Mouse (Mus musculus): Measurements from ENCODE around the gene Chd6. TPM values are rescaled to one million over a fixed set of nuclear protein-coding genes. Genes with fewer than 3 reads are reported as not detected.

Gene Chd6
- total and polyA plus RNA-seq, 3 experiments: 10.8 to 19.7 (median 14.0) TPM

DNA sequence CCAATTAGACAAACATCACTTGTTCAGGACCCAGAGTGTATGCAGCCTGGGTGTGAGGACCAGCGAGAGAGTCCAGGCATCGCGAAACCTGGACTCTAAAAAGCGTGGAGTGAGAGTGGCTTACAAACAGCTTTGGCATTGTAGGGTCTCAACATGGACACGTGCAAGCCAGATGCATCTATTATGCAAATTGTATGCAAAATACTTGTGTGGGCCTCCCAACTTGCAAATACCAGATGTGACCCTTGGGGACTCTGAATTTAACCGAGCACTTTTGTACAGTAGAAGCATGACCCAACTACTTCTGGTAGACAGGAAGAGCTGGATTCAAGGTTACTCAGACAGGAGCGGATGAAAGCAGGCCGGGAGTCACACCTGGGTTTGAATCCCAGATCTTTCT lies 192.2 kb downstream of the Chd6 start:
- dilution Hi-C loops (cut with MboI; ENCODE audit: extremely low pct_ligation_motif_present, extremely low pct_unique_long_range_greater_than_20kb, low sequenced_read_pairs) (no loop called here), in situ Hi-C loops (cut with MboI; ENCODE audit: low pct_ligation_motif_present, low pct_unique_long_range_greater_than_20kb, low sequenced_read_pairs) (no loop called here)
- H3K27ac ChIP-seq (ENCODE audit: insufficient read depth, low read depth): no peak overlapping the region
- DNase-seq (ENCODE audit: extremely low read depth): peak; percentile 47
- peaks cover 7% of the 10 kb centered on the region for H3K9me3 ChIP-seq (replicated peaks; ENCODE audit: low read length)
- H3K36me3 ChIP-seq (replicated peaks in 1 of 2; ENCODE audit: control insufficient read depth in 1 of 2, insufficient read depth in 1 of 2, low read length in 1 of 2): no peaks in the 10 kb centered on the region
- no peak overlapping the region for H3K9ac ChIP-seq (ENCODE audit: insufficient read depth, low read depth)
- H3K4me2 ChIP-seq (ENCODE audit: insufficient read depth, low read depth, poor library complexity, severe bottlenecking): no peak overlapping the region
- TF ChIP-seq EP300 (IDR thresholded peaks at IDR 0.05; ENCODE audit: low read length): no peak
- peak; percentile 69 for TF ChIP-seq BHLHE40 (IDR thresholded peaks at IDR 0.05; ENCODE audit: low read depth, low read length)
- H3K4me3 ChIP-seq (replicated peaks in 1 of 3; ENCODE audit: low read depth in 2 of 3, low read length in 2 of 3, poor library complexity in 1 of 3): no peak overlapping the region
- H3K79me2 ChIP-seq (replicated peaks; ENCODE audit: control insufficient read depth, extremely low read depth, insufficient read depth, poor library complexity, severe bottlenecking): no peaks in the 10 kb centered on the region
- no peaks in the 10 kb centered on the region for H3K27me3 ChIP-seq (replicated peaks)
- peaks cover 7 to 37% of the 10 kb centered on the region in 2 experiments; a peak in 3 of 4 replicates for H3K4me1 ChIP-seq (ENCODE audit: control insufficient read depth in 1 of 2, insufficient read depth in 2 of 2)

DNA sequence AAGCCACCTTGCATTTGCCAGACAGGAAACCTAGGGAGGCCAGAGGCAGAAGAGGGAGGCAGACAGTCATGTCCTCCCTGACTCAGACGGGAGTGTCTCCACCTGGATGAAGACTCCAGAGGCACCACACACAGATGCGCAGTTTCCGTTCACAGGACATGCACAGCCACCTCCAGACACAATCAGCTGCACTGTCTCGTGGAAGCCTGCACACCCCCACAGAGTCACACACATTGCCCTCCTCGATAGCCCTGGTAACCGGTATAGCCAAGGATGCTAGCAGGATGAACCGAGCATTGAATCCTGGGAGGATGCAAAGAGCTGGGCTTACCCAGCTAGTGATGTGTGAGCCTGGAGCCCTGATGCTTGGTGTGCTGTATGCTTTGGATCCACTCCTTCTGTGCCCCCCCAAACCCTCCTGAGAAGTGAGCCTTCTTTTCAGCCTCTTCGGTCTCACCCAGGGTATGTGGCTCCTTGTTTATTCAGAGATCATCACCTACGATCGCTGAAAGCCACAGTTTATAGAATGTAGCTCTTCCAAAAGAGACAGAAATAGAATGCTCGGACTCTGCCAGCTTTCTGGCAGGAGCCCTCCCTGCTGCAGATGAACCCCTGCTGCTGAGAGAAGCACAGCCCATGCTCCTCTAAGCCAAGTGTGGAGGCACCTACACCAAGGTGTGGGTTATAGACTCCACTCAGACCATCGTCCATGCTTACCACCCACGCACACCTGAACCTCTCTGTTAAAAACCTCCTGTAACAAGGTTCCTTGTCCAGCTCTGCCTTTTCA lies 192.9 kb downstream of the Chd6 start:
- Histone ChIP-seq H3K4me1 (ENCODE audit: control insufficient read depth in 1 of 2, insufficient read depth in 2 of 2) (peaks cover 7 to 32% of the 10 kb centered on the region in 2 experiments; a peak in 3 of 4 replicates), H3K9ac (ENCODE audit: insufficient read depth, low read depth) (no peak overlapping the region), H3K4me2 (ENCODE audit: insufficient read depth, low read depth, poor library complexity, severe bottlenecking) (no peak overlapping the region), H3K9me3 (replicated peaks; ENCODE audit: low read length) (peaks cover 10% of the 10 kb centered on the region), H3K27me3 (replicated peaks) (no peaks in the 10 kb centered on the region), H3K27ac (ENCODE audit: insufficient read depth, low read depth) (no peak overlapping the region), H3K36me3 (replicated peaks in 1 of 2; ENCODE audit: control insufficient read depth in 1 of 2, insufficient read depth in 1 of 2, low read length in 1 of 2) (no peaks in the 10 kb centered on the region), H3K4me3 (replicated peaks in 1 of 3; ENCODE audit: low read depth in 2 of 3, low read length in 2 of 3, poor library complexity in 1 of 3) (no peak overlapping the region), H3K79me2 (replicated peaks; ENCODE audit: control insufficient read depth, extremely low read depth, insufficient read depth, poor library complexity, severe bottlenecking) (no peaks in the 10 kb centered on the region)
- dilution Hi-C loops (cut with MboI; ENCODE audit: extremely low pct_ligation_motif_present, extremely low pct_unique_long_range_greater_than_20kb, low sequenced_read_pairs): no loop called here
- no peak for DNase-seq (ENCODE audit: extremely low read depth)
- TF ChIP-seq ZNF384 (IDR thresholded peaks at IDR 0.05; ENCODE audit: low read depth, low read length) (no peak), RCOR1 (conservative IDR thresholded peaks at IDR 0.05; ENCODE audit: low read depth, low read length) (no peak), NRF1 (IDR thresholded peaks at IDR 0.05; ENCODE audit: low read depth, low read length) (no peak), UBTF (IDR thresholded peaks at IDR 0.05; ENCODE audit: low read depth, low read length) (no peak), ZMIZ1 (IDR thresholded peaks at IDR 0.05; ENCODE audit: low read depth, low read length) (no peak), KAT2A (IDR thresholded peaks at IDR 0.05; ENCODE audit: insufficient replicate concordance, low read length) (no peak), EP300 (IDR thresholded peaks at IDR 0.05; ENCODE audit: low read length) (no peak), CHD2 (IDR thresholded peaks at IDR 0.05; ENCODE audit: low read length) (no peak), TCF12 (IDR thresholded peaks at IDR 0.05; ENCODE audit: low read depth, low read length) (no peak), NELFE (IDR thresholded peaks at IDR 0.05; ENCODE audit: low read depth, low read length) (no peak), ETS1 (conservative IDR thresholded peaks at IDR 0.05; ENCODE audit: low read depth, low read length) (no peak)
- in situ Hi-C loops (cut with MboI; ENCODE audit: low pct_ligation_motif_present, low pct_unique_long_range_greater_than_20kb, low sequenced_read_pairs): no loop called here

DNA sequence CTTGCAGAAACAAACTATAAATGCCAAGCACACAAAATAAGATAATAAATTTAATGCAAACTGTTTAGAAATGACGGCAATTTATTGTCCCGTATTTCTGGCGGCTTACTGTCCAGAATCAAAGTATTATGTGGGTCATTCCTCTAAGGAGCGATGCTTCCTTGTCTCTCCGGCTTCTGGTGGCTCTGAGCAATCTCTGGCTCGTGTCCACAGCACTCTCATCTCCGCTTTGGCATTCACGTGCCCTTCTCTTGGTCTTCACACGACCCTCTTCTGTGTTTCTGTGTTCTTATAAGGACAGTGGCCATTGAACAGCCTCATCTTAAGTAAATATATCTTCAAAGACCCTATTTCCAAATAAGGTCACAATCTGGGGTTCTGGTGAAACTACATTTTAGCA lies 194.2 kb downstream of the Chd6 start:
- no peak overlapping the region for H3K27ac ChIP-seq (ENCODE audit: insufficient read depth, low read depth)
- no peaks in the 10 kb centered on the region for H3K36me3 ChIP-seq (replicated peaks in 1 of 2; ENCODE audit: control insufficient read depth in 1 of 2, insufficient read depth in 1 of 2, low read length in 1 of 2)
- no peak overlapping the region for H3K4me2 ChIP-seq (ENCODE audit: insufficient read depth, low read depth, poor library complexity, severe bottlenecking)
- no peak overlapping the region for H3K9ac ChIP-seq (ENCODE audit: insufficient read depth, low read depth)
- H3K27me3 ChIP-seq (replicated peaks): no peaks in the 10 kb centered on the region
- no peaks in the 10 kb centered on the region for H3K79me2 ChIP-seq (replicated peaks; ENCODE audit: control insufficient read depth, extremely low read depth, insufficient read depth, poor library complexity, severe bottlenecking)
- in situ Hi-C loops (cut with MboI; ENCODE audit: low pct_ligation_motif_present, low pct_unique_long_range_greater_than_20kb, low sequenced_read_pairs): no loop called here
- TF ChIP-seq ZKSCAN1 (IDR thresholded peaks at IDR 0.05; ENCODE audit: borderline replicate concordance, low read depth, low read length) (no peak), MYC (IDR thresholded peaks at IDR 0.05; ENCODE audit: low read depth, low read length) (no peak), MAX (IDR thresholded peaks at IDR 0.05; ENCODE audit: low read length) (no peak), E2F4 (IDR thresholded peaks at IDR 0.05; ENCODE audit: insufficient replicate concordance, low read depth, low read length) (no peak), ETS1 (conservative IDR thresholded peaks at IDR 0.05; ENCODE audit: low read depth, low read length) (no peak), PAX5 (IDR thresholded peaks at IDR 0.05; ENCODE audit: low read length) (no peak), ZNF384 (IDR thresholded peaks at IDR 0.05; ENCODE audit: low read depth, low read length) (no peak)
- no peak for DNase-seq (ENCODE audit: extremely low read depth)
- H3K4me1 ChIP-seq (ENCODE audit: control insufficient read depth in 1 of 2, insufficient read depth in 2 of 2): peaks cover 7 to 28% of the 10 kb centered on the region in 2 experiments; a peak in 3 of 4 replicates
- dilution Hi-C loops (cut with MboI; ENCODE audit: extremely low pct_ligation_motif_present, extremely low pct_unique_long_range_greater_than_20kb, low sequenced_read_pairs): no loop called here
- H3K4me3 ChIP-seq (replicated peaks in 1 of 3; ENCODE audit: low read depth in 2 of 3, low read length in 2 of 3, poor library complexity in 1 of 3): no peak overlapping the region
- H3K9me3 ChIP-seq (replicated peaks; ENCODE audit: low read length): peaks cover 10% of the 10 kb centered on the region
